Mouse (Mus musculus): ENCODE measurements around the gene Igfbp3.

The Igfbp3 gene

DNA sequence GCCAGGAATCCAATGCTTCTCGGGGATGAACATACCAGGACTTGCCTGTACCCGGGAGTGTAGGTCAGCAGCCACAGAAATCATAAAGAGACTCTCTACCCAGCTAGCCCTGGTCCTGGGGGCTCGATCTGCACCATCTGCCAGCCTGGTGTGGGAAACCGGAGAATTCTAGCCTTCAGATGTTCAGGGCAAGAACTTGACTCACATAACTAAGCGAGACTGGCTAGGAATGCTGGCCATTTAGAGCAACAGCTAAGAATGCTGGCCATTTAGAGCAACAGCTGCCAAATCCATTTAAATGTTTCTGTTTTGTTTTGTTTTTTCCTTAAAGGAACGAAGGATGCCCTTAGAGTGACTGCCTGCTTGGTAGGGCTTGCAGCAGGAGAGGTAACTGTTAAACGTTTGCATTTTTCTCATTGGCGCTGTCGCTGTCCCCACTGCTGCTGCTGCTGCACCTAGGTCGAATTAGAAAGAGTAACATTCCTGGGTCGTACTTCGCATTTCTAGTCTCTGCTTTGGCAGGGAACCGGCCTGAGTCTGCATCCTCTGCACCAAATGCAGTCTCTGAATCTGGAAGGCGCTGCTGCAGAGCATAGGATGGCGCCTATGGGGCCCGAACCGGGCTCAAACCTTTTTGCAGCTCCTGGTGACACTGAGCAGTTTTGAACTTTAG is 1.5 kb downstream of the Igfbp3 start:
- in situ Hi-C loops (cut with MboI, MseI), result loop anchor here (5.0 kb wide), 1 partner anchor 1195 kb away; no protein-coding TSS in a partner anchor

DNA sequence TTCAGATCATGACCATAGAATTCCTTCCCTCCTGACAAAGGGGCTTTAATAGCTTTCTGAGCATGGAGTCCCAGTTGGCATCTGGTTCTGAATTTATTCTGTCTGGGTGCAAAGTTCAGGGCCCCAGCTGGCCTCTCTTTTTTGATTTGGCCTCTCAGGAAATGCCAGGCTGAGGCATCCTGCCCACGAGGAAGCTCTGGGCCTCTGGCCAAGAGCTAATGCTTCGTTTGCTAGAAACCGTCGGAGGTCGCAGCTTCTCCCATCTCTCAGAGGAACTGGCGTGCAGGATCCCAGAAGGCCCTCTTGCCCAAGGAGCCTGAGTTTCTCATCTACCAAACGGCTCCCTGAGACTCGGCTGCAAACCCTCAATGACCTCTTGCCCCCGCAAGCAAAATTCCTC is 2.5 kb downstream of the Igfbp3 start:
- in situ Hi-C loops (cut with MboI, MseI), result loop anchor here (5.0 kb wide), 1 partner anchor 1196 kb away; no protein-coding TSS in a partner anchor

DNA sequence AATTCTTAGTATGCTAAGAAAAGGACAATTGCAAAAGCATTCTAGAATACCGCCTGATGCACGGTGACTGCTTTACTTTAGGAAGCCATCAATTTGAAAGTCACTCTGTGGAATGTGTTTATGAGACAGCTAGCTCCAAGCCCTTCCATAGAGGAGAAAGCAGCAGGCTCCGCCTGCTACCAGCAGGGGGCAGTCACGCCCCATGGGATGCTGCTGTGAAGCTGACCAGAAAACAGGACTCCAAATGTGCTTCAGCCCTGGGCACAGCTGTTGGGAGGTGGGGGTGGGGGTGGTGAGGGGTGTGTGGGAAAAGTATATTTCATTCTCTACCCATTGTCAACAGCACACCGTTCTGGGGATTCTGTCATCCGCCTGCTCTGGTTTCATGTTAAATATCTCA is 3.4 kb downstream of the Igfbp3 start:
- in situ Hi-C loops (cut with MboI, MseI), result loop anchor here (5.0 kb wide), 1 partner anchor 1197 kb away; no protein-coding TSS in a partner anchor

DNA sequence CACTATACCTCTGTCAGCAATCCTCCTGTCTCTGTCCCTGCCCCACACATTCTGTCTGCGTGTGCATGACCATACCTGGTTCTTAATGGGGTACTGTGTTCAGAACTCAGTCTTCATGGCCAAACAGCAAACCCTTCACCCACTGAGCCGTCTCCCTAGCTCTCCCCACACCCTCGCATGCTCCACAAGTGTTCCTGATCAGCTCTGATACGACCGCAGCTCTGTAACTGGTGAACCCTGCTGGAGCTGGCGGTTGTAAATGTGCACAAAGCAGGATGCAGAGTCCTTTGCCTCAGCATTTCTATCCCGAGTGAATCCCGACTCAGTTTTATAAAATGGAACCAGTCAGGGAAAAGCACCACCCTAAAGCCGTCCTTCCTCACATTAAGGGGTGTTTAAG is 9.9 kb downstream of the Igfbp3 start:
- in situ Hi-C loops (cut with MboI, MseI), result no loop called here

DNA sequence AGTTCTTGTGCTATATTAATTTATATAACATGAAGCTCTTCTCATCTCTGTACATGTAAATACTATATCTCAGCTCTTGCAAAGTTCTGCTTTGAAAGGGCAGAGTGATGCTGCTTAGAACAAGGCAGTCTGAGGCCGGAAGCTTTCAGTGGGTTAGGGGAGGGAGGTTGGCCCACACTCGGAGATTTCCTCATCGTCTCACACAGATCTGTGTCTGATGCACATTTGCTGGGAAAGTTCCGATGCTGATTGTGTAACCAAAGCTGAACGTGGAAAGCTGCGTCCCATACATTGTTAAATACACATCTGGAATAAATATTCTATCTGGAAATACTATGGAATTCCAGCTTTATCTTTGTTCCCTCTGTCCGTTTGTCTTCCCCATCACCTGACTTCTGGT is 11.5 kb downstream of the Igfbp3 start:
- in situ Hi-C loops (cut with MboI, MseI), result no loop called here

DNA sequence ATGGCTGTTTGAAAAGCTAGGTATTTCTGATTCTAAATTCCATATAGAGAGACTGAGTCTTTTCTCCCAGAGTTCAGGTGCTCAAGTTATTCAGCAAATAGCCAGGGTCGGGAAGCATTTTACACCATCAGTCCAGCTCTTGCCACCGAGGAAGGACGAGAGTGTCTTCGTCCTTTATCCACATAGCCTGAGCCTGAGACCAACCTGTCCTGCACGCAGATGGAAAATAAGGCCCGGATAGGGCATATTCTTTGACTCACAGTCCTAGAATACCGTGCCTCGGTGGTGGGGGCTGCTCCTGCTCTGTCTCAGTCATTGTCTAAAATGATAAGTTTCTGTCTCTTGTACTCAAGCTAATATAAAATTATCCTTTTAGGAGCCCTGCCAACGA is 13.3 kb downstream of the Igfbp3 start:
- in situ Hi-C loops (cut with MboI, MseI), result no loop called here

DNA sequence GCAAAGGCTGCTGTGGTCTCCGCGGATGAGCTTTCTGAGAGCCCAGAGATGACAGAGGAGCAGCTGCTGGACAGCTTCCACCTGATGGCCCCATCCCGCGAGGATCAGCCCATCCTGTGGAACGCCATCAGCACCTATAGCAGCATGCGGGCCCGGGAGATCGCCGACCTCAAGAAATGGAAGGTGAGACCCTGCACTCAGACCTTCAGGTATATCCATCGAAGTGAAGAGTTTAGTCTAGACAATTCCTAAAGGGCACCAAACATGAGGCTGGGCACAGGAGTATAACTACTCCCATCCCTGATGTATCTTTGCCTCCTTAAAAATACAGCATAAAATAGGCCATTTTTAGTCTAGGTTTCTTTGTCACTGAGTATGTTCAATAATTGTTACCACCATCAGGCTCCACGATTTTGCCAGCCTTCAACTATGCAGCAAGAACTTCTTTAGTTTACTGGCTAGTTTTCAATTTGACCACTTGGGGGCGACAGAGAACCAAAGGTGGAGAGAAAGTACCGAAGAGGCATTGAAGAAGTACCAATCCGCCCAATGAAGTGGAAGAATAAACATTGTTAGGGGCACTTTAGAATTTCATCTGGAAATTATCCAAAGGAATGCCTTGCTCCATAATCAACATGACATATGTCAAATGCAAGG is 13.9 kb downstream of the Igfbp3 start:
- in situ Hi-C loops (cut with MboI, MseI), result no loop called here

DNA sequence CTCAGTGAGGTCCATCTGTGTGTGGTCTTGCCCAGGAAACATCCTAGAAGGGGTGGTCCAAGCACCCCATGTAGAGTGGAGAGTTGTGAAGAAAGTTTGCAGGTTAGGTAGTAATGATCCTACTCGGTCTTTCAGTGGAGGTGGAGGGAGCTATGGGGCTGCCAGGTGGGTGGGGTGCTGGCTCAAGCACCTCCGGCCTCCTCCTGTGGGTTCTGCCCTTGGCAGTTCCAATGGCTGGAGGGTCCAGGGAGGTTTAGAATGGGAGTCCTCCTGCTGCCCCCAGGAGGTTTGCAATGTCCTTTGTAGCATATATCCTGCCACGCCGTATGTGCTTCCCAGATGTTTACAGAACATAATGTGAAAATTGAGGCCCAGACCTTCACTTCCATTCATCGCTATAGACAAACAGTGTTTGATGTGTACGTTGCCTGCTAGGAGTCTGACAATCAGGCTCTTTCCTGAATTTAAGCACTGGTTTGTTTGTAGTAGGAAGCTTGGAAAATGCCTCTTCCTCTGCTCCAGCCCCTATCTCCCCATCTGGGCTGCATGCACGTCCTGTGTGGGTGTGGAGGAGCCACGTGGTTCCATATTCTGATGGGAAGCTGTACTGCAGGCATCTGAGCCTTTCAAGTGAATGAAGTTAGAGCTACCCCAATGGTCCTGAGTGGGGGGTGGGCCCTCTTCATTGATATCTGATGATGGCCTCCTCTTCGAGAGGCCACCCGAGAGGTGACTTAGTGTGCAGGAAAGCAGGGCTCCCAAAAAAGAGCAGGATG is 15.1 kb downstream of the Igfbp3 start:
- in situ Hi-C loops (cut with MboI, MseI), result no loop called here

DNA sequence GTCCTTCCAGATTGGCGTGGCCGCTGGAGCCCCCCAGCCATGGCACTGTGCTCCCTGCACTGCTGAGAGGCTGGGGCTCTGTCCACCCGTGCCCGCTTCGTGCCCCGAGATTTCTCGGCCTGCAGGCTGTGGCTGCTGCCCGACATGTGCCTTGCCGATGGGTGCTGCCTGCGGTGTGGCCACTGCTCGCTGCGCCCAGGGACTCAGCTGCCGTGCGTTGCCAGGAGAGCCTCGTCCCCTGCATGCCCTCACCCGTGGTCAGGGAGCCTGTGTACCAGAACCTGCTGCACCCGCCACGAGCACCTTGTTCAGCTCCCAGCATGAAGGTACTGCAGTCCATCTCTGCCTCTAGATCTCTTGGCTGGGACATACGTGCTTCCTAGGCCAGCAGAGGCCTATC is 15.7 kb downstream of the Igfbp3 start:
- in situ Hi-C loops (cut with MboI, MseI), result no loop called here

DNA sequence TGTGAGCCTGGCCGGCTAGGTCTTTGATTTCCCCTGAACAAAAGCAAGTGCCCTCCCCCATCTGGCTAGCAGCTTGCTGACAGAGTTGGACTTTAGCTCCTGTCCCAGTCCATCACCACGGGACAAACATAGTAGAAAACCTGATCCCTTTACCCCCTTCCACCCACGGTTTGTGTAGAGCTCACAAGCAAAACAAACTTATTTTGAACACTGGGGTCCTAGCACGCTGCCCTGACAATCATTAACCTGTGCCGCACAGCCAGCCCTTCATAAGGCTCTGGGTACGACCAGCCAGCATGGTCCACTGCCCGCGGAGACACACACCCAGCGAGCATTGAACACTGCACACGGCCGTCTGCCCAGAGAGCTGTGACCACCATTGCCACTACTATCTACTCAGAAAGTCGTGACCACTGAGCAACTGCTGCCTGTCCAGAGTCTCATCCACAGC is 16.2 kb downstream of the Igfbp3 start, which contains the start of gene Igfbp1:
Igfbp1 (plus strand) TSS at position 292 of the 451 bp plus-strand sequence.
- in situ Hi-C loops (cut with MboI, MseI), result no loop called here

DNA sequence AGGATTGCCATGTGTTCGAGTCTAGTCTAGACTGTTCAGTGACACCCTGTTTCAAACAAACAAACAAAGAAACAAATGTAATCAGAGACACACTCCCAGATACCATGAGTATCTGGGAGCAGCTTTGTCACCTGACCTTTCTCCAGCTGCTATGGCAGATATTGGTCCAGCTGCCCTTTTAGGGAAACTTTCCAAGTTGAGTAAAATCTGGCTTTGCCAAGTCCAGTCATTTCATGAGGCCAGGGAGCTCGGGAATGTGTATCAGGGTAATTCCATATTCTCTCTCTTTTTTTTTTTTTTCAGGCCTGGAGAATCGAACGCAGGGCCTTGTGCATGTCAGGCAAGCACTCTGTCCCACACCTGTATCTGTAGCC is 18.4 kb downstream of the Igfbp3 start:
- in situ Hi-C loops (cut with MboI, MseI), result no loop called here

DNA sequence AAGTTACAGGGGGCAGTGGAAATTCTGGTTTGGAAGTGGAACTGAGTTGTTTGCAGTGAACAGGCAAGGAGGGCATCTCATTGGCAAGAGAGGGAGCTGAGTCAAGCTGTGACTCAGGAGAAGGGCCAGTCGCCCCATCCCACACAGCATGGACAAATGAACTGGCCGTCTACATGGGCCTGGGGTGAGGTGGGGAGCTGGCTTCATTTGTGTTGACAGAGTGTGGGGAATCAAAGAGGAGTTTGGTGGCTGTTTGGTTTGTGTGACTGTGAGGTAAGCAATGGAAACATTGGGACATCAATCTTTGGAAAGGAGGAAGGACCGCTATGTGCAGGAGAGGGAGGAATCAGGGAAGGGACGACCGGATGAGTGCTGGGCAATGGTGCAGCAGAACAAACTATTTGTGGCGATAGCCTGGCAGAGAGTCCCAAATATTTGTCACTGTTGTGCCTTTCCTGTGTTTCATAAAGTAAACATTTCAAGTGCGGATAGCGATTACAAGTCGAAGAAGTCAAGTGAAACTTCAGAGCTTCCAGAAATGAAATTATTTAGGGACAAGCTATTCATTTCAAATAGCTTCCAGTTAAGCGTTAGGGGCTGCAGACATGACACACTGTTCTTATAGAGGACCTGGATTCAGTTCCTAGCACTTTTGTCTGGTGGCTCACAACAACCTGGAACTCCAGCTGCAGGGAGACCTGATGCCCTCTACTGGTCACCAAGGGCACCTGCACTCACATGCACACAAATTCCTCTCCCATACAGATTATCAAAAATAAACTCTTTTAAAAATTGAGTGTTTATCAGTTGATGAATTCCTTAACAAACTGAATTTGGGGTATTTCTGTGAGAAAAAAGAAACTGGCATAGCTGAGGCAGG is 19.1 kb downstream of the Igfbp3 start:
- in situ Hi-C loops (cut with MboI, MseI), result no loop called here

DNA sequence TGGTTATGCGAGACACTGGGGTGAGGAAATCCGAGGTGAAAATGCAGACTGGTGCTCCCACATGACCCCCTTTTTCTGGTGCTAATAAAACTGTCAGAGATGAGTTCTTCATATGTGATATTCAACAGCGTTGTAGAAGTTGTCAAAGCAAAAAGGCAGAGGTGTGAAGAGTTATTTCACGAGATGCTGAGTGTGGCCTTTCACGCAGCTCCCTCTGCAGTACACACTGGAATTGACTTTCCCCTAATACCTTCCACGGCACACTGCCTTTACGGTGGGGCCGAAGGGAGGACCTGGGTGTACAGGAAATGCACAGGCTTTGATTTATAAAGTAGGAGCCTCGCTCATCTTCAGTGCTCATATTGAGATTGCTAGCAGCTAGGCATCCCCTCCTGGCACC is 20.6 kb downstream of the Igfbp3 start:
- in situ Hi-C loops (cut with MboI, MseI), result no loop called here

DNA sequence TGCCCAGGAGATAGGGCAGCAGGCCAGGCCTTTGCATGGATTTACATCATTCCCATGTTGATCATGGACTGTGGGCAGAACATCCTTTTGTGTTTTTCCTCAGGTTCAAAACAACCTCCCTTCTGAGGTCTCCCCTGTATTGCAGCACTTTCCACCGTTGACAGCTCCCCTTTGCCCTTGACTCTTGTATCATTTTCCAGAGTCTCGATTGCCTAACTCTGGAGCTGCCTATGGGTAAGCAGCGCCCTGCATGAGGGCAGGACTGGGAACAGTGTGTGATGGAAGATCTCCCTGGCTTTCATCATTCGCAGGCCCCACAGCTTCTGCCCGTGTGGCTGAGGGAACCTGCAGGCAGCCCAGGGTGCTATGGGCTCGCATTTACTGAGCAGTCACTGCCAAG is 21.0 kb downstream of the Igfbp3 start:
- in situ Hi-C loops (cut with MboI, MseI), result no loop called here

DNA sequence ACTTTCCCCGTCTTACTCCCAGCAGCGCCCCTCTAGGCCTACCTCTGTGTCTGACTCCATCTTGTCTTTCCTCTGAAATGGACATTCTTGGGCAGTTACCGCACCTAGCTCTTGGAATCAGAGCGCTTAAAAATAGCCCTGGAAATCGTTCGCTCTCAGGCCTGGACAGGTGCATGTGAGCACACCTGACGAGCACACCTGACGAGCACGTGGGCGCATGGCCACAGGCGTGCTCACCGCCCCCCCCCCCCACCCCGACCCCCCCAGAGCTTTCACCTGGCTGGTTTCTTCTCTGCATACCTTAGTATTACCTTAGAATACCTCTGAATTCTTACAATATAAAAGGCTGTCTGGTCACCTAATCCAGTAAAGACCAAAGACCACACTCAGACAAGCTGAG is 25.3 kb downstream of the Igfbp3 start, which contains the start of gene Gm11985:
Gm11985 (minus strand) TSS at position 101 of the 400 bp plus-strand sequence.
- in situ Hi-C loops (cut with MboI, MseI), result no loop called here

DNA sequence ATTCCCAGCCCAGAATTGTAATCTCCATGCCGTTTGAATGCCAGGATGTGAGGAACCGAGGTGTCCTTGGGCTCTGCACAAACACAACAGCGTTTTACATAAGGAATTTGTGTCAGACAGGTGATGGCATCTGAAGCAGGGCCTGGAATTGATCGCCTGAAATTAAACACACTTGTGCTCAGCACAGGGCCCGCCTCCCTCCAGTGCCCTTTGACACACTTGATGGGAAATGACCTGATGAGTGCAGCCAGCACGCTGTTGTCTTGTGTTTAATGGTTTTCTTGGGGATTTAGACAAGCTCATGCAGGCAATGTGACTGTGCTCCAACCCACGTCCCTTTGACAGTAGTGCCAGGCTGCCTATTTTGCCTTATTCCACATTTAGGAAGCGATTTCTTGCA is 26.3 kb downstream of the Igfbp3 start:
- in situ Hi-C loops (cut with MboI, MseI), result no loop called here

DNA sequence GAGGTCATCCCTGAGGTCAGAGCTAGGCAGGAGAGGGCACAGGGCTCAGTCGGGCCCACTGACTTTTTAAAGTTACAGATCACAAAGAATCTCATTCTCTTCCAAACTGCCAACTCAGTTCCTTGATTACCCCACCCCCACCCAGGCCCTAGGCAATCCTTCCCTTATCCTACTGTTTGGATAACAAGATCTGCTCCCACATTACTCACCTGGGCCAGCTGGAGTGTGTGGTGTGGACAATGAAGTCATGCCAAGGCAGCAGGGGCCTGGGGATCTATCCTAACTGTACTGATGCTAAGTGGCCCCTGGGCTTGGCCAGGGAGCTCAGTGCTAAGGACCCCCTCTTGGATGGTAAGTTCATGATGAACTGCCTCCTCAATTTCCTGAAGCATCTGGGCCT is 29.3 kb downstream of the Igfbp3 start:
- in situ Hi-C loops (cut with MboI, MseI), result no loop called here

DNA sequence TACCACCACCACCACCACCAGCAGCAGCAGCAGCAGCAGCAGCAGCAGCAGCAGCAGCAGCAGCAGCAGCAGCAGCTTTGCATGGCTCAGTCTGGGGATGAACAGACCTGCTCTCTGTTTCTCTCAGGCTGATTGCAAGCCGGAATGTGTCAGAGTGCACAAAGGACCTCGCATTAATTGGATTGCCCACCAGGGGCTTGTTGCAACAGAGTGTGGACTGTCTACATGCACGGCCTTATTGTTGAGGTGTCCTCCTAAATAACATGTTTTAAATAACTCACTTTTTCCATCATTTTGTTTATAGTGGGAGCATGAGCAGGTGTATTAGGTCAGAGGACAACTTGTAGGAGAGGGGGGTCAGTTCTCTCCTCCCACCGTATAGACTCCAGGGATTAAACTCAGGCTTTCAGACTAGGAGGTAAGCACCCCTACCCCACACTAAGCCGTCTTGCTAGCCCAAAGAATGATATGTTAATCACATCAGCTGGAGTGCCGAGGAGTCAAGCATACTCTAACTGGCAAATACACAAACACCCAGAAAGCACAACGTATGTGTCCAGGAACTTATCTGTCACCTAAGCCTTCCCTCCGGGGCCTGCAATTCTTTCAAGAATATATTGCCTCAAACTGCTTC is 31.2 kb downstream of the Igfbp3 start:
- in situ Hi-C loops (cut with MboI, MseI), result no loop called here

DNA sequence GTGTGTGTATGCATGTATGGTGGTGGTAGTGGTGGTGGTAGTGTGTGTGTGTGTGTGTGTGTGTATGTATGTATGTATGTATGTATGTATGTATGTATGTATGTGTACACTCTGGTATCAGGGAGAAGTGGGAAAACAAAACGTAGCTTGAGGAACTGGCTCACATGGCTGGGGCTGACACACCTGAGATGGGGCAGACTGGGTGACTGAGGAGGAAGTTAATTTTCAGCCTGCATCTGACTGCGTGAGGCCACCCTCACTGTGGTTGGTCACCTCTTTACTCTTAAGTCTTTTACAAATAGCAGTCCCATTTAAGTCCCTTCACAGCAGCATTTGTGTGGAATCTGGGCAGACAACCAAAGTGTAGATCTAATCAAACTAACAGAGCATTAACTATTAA is 34.4 kb downstream of the Igfbp3 start:
- in situ Hi-C loops (cut with MboI, MseI), result no loop called here

DNA sequence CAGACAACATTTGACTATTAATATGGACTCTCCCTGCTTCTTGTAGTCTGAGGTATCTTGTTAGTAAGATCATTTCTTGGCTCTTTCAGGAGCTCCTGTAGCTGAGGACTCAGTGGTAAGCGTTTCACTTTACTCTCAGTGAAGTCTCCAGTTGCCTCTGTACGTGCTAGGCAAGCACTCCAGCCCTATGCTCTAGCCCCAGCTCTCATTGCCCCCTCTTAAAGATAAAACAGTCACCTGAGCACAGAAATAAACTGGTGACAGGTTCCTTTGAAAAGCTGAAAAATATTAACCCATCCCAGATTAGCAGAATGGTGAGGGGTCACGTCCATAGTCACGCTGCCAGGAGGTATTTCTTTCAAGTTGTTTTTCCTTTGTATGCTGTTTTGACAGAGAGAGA is 35.0 kb downstream of the Igfbp3 start:
- in situ Hi-C loops (cut with MboI, MseI), result no loop called here

DNA sequence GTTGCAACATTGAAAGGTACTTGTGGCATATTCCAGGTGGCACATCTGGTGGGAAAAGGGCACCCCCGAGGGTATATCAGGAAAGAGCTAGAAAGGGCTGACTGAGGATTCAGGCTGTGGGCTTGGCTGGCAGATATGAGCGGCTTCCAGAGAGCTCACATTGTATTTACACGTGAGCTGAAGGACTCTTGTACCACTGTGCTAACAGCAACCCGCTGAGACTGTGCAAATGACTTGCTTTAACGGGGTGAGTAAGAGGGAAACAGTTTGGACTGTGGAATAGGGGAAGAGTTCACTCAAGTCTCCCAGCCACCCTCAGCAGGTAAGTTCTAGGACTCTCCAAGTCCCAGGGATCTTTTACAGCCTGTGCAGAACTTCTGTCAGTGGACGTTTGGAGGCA is 40.1 kb downstream of the Igfbp3 start:
- in situ Hi-C loops (cut with MboI, MseI), result no loop called here

Data from T-helper 1 cell (primary cell).